Mouse (Mus musculus): Measurements from ENCODE around the gene Fam13a. TPM values are rescaled to one million over a fixed set of nuclear protein-coding genes. Genes with fewer than 3 reads are reported as not detected.

Fam13a gene
- 1 to 10 TPM in 1 of 2 experiments, under 1 TPM in 1; 0.55 to 1.6 TPM for polyA plus RNA-seq (2017; shearing (Covaris generic))

GRCm38 (mm10) chr6:59024164-59024724 lies at the start of gene Fam13a:
Fam13a (minus strand) TSS chr6:59024549.

GRCm38 (mm10) chr6:58906852-58907261 lies 117.5 kb downstream of the Fam13a start, which contains the start of gene Nap1l5:
Nap1l5 (minus strand) TSS chr6:58907076.

Other genes with a start within 250 kb of the Fam13a start
- 10 to 100 TPM; 56.9 to 68.0 TPM for gene Herc3, start 193.1 kb downstream of the Fam13a start, polyA plus RNA-seq (2017; shearing (Covaris generic))
- gene Nap1l5, start 117.5 kb downstream of the Fam13a start, polyA plus RNA-seq (2017; shearing (Covaris generic)) = under 1 TPM; 0.28 to 0.70 TPM
- 10 to 100 TPM; 37.8 to 38.8 TPM for gene Tigd2, start 184.3 kb upstream of the Fam13a start, polyA plus RNA-seq (2017; shearing (Covaris generic))

Data from inflammation-experienced regulatory T-cells (primary cell).